Mouse (Mus musculus) c-Kit-negative CD71-positive TER-119-positive erythroid progenitor cells, embryonic 14.5 days (primary cell): ENCODE results near the gene Endou.

Experiments used
- DNase-seq: peaks from one replicate; pipeline ENCODE4 v3.0.0-alpha.2; 2013; ENCODE audit warnings: low read depth, low spot score

Endou gene

DNA sequence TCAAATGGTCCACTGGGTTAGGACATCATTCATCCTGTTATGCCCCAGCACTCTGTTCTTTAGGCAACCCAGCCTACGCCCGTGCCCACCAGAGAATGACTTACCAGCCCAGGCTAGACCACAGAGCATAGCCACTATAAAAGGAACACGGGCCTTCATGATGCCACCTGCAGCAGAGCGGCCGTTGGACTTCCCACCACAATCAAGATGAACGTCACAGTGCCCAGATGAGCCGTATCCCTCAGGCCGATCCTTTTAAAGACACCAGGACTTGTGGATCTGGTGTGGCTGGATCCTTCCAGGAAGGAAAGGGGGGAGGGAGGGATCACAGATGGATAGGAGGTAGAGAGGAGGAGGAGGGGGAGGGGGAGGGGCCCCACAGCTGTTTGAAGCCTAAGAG lies at the start of gene Endou:
Endou (minus strand) TSS at position 229 of the 400 bp plus-strand sequence.
- no peak for DNase-seq

DNA sequence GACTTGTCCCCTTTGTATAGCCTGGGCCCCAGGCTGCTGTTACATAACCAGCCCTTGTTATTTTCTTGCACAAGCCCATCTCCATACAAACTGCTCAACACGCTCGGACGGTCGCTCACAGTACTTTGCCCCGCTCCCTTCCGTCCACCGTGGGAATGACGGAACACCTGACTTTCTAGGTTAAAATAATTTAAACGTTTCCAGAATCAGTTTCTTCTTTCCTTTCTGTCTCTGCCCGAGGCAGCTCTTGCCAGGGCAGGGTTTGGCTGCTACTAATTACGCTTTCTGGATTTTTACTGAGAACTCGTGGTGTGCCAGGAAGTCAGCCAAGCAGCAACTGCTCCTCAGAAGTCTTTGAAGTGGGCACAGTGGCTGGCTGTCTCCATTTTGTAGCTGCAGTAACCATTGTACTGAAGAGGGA lies 49.5 kb upstream of the Endou start:
- DNase-seq, result no peak

GRCm38 (mm10) chr15:97779576-97779975 lies 48.4 kb upstream of the Endou start:
- DNase-seq, result no peak

DNA sequence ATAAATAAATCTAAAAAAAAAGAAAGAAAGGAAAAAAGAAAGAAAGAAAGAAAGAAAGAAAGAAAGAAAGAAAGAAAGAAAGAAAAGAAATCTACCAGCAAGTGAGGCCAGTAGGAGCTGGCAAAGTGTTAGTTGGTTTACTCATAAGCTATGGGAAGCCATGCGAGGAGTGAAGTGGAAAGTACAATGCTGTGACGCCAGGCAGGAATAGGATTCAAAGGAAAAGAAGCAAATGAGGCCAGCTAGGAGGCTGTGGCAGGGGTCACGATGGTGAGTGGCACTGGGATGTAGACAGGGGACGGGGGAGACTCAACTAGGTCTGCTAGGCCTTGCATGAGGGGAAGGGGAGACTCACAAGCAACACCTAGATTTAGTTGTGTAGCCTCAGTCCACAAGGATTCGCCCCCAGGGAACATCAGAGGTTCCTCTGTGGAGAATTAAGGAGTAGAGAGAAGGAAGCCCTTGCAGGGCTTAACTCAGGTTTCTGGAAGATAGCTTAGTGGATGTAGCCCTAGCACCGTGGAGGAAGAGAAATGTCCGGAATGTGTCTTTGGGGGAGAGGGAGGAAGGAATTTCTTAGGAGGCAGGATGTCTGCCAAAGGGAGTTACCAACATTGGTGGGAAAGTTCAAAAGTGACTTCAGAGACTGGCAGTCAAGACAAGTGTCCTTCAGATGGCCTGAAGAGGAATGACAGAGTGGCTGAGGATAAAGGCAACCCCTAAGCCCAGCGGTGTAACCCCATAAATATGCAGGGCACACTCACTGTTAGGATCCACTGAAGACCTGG lies 47.4 kb upstream of the Endou start, which contains the start of gene Slc48a1:
Slc48a1 (plus strand) TSS at position 210 of the 788 bp plus-strand sequence.
- no peak for DNase-seq

DNA sequence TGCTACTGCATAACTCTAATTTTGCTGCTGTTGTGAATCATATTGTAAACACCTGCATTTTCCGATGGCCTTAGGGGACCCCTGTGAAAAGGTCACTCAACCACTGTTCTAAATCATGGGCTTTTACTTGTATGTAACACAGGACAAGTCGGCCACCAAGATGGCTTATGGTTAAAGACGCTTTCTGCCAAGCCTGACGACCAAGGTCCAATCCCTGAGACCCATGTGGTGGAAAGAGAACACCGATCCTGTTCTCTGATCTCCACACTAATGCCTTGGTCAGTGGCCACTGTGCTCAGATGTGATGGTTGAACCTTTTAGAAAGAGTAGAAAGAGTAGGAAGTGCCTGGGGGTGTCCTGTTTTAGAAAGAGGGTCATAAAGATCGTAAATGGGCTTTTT lies 45.8 kb upstream of the Endou start:
- no peak for DNase-seq

DNA sequence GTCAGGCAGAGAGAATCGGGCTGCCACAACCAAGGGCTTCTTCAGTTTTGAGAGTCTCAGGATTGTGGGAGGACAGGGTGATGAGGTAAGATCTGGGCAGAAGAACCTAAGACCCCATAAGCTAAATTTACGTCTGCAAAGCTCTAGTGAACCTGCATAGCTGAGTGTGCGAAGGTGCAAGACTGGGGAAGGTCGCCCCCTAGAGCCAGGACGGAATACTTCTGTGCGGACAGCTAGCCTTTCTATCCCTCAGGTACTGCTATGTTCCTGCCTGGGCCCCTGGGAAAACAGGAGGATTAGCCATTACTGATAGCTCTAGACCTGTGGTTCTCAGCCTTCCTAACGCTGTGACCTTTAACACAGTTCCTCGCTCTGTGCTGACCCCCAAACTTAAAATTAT lies 45.4 kb upstream of the Endou start:
- DNase-seq, result no peak

- no peak for DNase-seq
Measured at GRCm38 (mm10) chr15:97773961-97774370, 42.8 kb upstream of the Endou start.

- DNase-seq, result no peak
Measured at GRCm38 (mm10) chr15:97773108-97773507, 42.0 kb upstream of the Endou start.

- DNase-seq, result no peak
Measured at GRCm38 (mm10) chr15:97770280-97770679, 39.1 kb upstream of the Endou start.

GRCm38 (mm10) chr15:97768192-97768591 lies 37.1 kb upstream of the Endou start:
- DNase-seq, result no peak

DNA sequence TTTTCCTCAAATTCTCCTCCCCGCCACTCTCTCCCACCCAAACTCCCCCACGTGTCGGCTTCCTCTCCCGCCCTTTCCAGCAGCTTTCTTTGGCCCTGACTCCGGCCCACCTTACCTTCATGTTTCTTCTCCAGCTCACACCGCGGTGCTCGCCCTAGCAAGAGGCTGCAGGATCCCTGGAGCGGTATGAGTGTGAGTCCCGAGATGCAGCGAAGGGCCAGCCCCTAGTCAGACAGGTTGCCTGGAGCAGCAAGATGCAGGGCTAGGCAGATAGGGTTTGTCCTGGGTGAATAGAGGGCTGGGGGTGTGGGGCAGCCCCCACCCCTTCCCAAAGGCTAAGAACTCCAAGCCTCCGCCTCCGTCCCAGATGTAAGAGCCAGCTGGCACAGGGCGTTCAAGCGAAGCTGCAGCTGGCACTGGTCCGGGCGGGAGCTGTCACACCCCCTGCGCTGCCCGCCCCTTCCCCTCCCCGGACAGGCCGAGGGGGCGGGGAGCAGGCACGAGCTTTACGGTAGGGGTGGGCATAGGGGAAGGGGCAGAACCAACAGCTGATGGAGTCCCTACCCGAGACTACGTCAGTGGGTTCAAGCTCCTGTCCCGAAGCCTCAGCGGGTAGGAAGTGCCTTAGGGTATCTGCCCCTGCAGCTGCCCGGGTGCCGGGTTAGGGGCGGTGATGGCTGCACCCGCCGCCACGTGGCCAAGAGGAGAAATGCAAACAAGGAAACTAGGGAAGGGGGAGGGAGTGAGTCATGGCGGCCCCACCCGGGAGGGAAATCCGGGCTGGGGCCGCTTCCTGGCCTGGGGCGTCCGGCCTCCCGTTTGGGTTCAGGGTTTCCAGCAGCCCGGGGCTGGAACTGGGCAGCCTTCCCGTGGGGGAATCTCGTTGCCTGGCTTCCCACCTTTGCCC lies 36.4 kb upstream of the Endou start, which contains the start of gene Rapgef3:
Rapgef3 (minus strand) TSS at position 693 of the 907 bp plus-strand sequence.
- no peak for DNase-seq

DNA sequence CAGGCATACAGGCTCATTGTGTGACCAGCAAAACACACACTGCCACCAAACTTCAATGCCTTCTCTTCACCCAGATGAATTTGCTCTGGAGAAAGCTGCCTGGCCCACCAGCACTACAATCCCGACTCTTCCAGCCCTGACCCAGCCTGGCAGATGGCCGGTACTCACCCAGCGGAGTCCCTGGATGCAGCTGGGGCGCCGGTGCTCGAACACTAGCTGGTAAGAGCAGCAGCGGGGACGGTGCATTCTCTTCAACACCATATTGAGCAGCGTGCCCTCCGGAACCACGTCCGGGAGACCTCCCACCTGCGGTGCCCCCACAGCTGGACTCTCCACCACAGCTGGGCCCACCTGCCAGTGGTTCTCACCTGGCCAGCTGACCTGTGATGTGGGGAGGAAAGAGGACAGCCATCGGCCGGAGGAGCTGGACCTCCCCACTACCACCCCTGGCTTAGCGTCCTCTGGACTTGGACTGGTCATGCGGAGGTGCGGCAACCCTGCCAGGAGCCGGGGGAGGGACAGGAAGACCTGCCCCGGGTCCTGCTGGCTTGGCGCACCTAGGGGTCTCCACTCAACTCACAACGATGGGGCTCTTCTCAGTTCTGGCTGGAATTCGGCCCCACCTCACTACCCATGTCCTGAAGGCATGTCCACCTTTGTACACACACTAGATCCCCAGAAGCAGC lies 35.6 kb upstream of the Endou start:
- DNase-seq, result no peak

- no peak for DNase-seq
Measured at GRCm38 (mm10) chr15:97766194-97766593, 35.1 kb upstream of the Endou start.

GRCm38 (mm10) chr15:97765090-97765794 lies 34.1 kb upstream of the Endou start:
- DNase-seq, result no peak

DNA sequence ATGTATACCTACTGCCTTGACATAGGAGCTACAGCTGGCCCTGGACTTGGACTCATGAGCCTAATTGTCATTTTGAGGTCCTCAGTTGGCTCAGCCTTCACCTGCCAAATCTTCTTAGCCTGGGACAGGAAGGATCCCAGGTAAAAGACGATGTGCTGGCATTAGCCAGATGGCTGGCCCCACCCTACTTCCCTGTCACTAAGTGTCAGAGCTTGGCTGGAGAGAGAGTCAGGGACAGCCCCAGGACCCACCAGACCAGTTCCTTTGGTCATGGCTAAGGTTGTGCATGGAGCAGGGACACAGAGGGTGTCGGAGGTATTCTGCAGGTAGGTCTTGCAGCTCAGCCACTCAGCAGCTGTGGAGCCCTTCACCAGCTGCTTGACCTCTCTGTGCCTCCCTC lies 33.4 kb upstream of the Endou start:
- DNase-seq, result no peak

DNA sequence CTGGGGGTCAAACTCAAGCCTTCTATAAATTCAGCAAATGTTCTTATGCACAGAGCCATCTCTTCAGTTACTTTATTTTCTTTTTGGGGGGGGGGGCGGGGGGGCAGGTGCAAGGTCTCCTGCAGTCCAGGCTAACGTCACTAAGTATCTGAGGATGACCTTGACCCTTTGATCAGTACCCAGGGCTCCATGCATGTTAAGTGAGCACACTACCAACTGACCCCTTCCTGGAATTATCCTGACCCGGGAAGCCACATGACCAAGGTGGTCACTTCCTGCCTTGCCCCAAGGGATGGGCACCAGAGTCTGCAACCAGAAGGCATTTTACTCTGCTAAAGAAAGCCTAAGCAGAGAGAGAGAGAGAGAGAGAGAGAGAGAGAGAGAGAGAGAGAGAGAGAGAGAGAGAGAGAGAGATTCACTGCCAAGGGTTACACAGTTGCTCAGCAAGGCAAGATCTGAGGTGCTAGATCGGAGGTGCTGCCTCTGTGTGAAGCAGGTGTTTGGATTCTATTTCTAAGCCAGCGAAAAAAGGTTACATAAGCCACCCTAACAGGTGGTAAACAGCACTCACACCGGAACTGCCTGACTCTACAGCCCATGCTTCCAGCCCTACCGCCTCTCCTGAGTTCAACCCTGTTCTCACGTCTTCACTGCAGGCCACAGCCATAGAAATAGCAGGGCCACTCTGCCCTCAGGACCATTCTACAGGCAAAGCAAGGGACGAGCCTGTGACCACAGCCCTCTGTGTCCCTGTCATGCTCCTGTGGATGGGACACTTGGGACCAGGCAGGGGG lies 32.3 kb upstream of the Endou start:
- no peak for DNase-seq

GRCm38 (mm10) chr15:97762733-97763132 lies 31.6 kb upstream of the Endou start:
- DNase-seq, result no peak

GRCm38 (mm10) chr15:97761438-97761837 lies 30.3 kb upstream of the Endou start:
- DNase-seq, result no peak

DNA sequence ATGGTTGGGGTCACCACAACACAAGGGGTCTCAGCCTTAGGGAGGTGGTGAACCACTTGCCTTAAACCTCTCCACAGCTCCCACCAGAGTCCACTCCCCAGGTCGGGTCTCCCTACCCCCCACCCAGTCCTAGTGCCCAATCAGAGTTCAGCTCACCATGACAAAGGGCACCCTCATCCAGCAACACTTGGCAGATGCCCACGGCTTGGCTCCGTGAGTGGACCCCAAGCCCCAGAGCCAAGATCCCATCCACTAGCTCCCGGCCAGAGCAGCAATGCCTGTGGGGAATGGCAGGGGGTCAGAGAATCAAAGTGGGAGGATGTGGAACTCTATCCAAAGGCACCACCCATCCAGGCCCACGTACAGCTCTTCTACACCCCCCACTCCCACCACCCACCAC lies 29.8 kb upstream of the Endou start:
- DNase-seq, result no peak

DNA sequence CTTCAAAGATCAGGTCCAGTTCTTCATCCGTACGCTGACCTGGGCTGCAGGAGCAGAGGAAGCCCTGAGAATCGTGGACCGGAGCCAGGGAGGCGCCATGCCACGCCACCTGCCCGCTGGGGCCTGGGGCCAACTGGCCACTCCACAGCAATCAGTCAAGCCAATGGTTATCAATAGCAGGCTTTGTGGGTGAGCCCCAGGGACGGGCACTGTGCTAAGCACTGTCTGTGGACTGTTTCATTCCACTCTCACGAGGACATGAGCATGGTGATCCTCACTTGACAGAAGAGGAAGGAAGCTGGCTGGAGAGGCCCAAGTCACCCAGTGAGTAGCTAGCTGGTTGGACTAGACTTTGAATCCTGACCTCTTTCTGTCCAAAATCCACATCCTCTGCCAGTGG lies 28.9 kb upstream of the Endou start:
- DNase-seq, result no peak
